Mouse (Mus musculus) forebrain, embryonic 10.5 days (tissue): Measurements from ENCODE around the gene Hexim1. TPM values are rescaled to one million over a fixed set of nuclear protein-coding genes. Genes with fewer than 3 reads are reported as not detected.

Source experiments
- DNase-seq: peaks from one replicate; pipeline ENCODE4 v3.0.0-alpha.2; 2017; ENCODE audit warnings: low spot score; ENCODE audit errors: extremely low spot score
- H3K27ac ChIP-seq: fragments of 300-500 bp; sonication (generic); 2 replicates; pipeline ENCODE4 v1.5.1; 2016; ENCODE audit warnings: mild to moderate bottlenecking
- H3K27me3 ChIP-seq: fragments of 300-500 bp; sonication (generic); 2 replicates; pipeline ENCODE4 v1.6.1; 2016; ENCODE audit warnings: mild to moderate bottlenecking; ENCODE audit not compliant: poor library complexity, severe bottlenecking
- H3K36me3 ChIP-seq: fragments of 300-500 bp; sonication (generic); replicated peaks from 2 replicates; pipeline ENCODE4 v1.6.1; 2016; ENCODE audit warnings: mild to moderate bottlenecking, moderate library complexity
- H3K4me1 ChIP-seq: fragments of 300-500 bp; sonication (generic); 2 replicates; pipeline ENCODE4 v1.6.1; 2016
- H3K4me3 ChIP-seq: fragments of 300-500 bp; sonication (generic); 2 replicates; pipeline ENCODE4 v1.5.1; 2016; ENCODE audit warnings: mild to moderate bottlenecking, moderate library complexity
- H3K9me3 ChIP-seq: fragments of 300-500 bp; sonication (generic); 2 replicates; pipeline ENCODE4 v1.6.1; 2016; ENCODE audit warnings: mild to moderate bottlenecking, moderate library complexity
- WGBS: fragments of 180-500 bp; shearing (Covaris S2); methylation state at CpG from one replicate; pipeline ENCODE4 v1.1.7; 2016; 5-methylcytosine and 5-hydroxymethylcytosine counted together
- polyA plus RNA-seq: library from polyadenylated mRNA; unstranded; fragments of >200 nt; fragmentation: Nextera tagmentation; extraction: Ambion mirVana; gene quantifications from 2 replicates; pipeline ENCODE4 v1.2.1, GENCODE M21; 2016

Hexim1 gene
- polyA plus RNA-seq, 1 experiment from 2014 or later, result 2.0 TPM

DNA sequence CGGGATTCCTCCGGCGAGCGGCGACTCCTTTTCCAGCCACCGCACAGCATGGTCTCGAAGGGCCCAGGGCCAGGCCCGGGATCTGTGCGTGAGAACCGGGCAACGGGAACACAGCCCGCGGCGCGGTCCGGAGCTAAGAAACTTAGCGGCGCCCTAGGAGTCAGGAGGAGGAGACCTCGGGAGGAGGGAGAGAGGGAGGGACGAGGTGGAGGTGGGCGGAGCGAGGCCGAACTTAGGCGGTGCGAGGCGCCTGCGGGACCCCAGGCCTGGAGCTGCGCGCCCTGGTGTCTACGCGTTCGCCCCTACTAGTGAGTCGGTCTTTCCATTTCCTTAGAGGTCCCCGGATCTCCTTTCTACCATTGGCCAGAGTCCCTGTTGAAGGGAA lies 14.6 kb upstream of the Hexim1 start, which contains the start of the genes Plcd3 and Acbd4:
TSS of gene Plcd3 (minus strand) at position 178 of the 385 bp plus-strand sequence.
TSS of gene Acbd4 (plus strand) at position 202 of the 385 bp plus-strand sequence.
- peak within 1 kb of the TSS; percentile 64 for H3K4me3 ChIP-seq
- H3K27me3 ChIP-seq, result peaks cover 95% of the 10 kb centered on the region
- peak; percentile 65 for DNase-seq
- no peaks in the 10 kb centered on the region for H3K36me3 ChIP-seq
- H3K9me3 ChIP-seq, result no peaks in the 10 kb centered on the region
- peak within 1 kb of the TSS; percentile 72 for H3K27ac ChIP-seq
- peaks cover 78% of the 10 kb centered on the region for H3K4me1 ChIP-seq
- under 1% methylated on average over 34 of the region's 34 CpGs for WGBS

DNA sequence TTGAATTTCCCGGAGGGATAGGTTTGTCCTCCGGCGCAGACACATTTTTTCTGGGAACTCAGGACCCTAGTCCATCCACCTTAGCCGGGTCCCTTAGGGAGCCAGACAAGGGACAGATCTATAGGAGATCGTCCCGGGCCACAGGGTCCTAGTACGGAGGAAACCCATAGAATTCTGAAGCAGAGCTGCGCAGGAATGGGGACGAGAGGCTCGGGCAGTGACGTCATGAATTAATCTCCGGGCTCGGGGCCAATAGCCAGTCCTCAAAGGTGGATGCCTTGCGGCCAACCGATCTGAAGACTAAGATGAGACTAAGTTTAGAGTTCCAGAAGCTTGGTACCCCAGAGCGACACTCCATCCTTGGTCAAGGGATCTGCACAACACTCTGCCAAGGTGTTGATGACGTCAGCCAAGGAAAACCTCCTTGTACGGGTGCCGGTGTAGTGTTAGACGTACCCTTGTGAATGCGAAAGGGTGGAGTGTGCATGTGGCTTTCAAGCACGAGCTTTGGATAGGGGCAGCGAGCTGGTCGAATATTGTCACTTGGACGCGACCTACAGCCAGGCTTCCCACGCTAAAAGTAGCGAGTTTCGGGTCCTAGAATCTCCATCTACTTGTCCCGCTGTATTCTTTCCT lies 14.0 kb upstream of the Hexim1 start:
- no peaks in the 10 kb centered on the region for H3K36me3 ChIP-seq
- no peaks in the 10 kb centered on the region for H3K9me3 ChIP-seq
- peak overlapping the region; percentile 64 for H3K4me3 ChIP-seq
- peak overlapping the region; percentile 64 for H3K27ac ChIP-seq
- peaks cover 90% of the 10 kb centered on the region for H3K27me3 ChIP-seq
- 3% methylated on average over 30 of the region's 30 CpGs for WGBS
- peaks cover 76% of the 10 kb centered on the region for H3K4me1 ChIP-seq
- DNase-seq, result peak; percentile 51

DNA sequence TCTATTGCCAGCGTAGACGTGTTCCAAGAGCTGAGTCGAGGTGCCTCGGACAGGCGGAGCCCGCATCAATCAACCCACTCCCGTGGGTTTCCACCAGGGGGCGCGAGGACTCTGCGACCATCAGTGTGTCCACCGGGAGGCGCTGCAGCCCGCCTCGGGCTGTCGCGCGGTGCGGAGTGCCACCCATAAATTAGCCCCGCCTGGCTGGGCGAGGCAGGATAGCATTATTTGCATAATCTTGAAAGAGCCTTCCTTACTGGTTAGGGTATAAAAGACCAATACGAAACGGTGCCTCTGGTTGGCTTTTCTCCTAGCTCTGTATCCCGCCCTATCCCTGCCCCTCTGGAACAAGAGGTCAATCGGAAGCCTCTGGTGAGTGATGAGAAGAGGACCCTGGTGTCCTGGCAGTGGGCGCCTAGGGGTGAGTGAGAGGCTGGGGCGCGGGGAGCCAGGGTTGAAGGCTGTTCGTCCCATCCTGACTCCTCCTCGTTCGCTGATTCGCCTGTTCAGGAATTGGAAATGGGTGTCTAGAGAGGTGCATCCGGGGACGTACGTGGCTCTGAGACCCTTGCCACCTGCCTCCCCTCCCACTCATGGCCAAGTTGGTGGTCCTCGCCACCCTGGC lies 13.2 kb upstream of the Hexim1 start:
- no peaks in the 10 kb centered on the region for H3K9me3 ChIP-seq
- peak; percentile 96 for DNase-seq
- peaks cover 82% of the 10 kb centered on the region for H3K27me3 ChIP-seq
- peak overlapping the region; percentile 72 for H3K27ac ChIP-seq
- peaks cover 67% of the 10 kb centered on the region for H3K4me1 ChIP-seq
- no peaks in the 10 kb centered on the region for H3K36me3 ChIP-seq
- WGBS, result 1% methylated on average over 35 of the region's 35 CpGs
- H3K4me3 ChIP-seq, result peak overlapping the region; percentile 64

DNA sequence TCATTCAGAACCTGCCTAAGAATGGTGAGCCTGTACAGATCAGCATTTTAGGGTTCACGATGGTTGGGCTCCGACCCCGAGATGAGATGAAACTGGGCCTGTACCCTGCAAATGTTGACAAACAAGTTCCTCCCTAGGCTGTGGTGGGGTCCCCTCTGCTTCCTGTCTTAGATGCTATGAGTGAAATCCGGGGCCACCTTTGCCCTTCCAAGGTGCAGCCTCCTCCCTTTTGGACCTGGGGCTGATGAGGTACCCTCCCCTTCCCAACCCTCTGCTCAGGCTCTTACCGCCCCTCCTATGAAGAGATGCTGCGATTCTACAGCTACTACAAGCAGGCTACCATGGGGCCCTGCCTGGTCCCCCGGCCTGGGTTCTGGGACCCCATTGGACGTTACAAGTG lies 12.4 kb upstream of the Hexim1 start:
- 63% methylated on average over 8 of the region's 8 CpGs for WGBS
- H3K36me3 ChIP-seq, result no peaks in the 10 kb centered on the region
- H3K4me3 ChIP-seq, result peak overlapping the region; percentile 64
- peaks cover 64% of the 10 kb centered on the region for H3K4me1 ChIP-seq
- DNase-seq, result no peak
- H3K27me3 ChIP-seq, result peaks cover 74% of the 10 kb centered on the region
- H3K27ac ChIP-seq, result peak overlapping the region; percentile 37; the same call in 1 of the 2 replicates
- no peaks in the 10 kb centered on the region for H3K9me3 ChIP-seq

DNA sequence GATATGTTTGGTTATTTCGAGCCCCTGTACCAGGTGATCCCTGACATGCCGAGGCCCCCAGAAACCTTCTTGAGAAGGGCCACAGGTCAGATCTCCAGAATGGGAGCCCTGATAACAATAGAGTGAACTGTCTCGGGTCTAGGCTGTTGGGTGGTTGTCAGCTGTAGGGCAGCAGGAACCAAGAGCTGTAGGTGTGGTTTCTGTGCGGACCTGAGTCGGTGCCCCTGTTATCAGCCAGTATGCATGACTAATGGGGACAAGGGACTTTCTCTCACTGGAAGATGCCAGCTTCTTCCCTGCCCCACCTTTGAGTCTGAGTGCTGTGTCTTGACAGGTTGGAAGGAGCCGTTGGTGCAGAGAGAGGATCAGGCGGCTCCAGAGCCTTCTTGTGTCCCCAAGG lies 11.6 kb upstream of the Hexim1 start:
- WGBS, result 87% methylated on average over 7 of the region's 7 CpGs

DNA sequence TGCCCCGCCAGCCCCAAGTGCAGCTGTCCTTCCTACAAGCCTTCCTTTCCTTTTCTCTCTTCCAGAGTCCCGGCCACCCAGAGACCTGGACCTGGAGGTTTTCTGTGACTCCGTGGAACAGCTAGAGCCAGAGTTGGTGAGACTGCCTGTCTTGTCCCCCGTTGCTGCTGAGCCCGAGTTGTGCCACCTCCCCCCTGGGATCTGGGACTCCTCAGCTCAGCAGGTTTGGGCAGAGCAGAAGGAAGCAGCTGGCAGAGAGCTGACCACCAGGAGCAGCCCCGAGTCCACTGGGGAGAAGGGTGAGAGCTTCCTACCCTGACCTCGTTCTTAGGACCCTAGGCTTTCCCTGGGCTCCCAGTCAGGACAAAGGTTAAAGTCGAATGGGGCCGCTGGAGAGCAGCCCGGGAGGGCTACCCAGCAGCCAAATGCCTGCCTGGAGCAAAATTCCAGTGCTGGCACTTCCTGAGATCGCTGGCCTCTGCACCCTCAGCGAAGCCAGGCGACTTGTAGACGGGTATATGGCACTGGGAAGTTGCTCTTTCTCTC lies 10.8 kb upstream of the Hexim1 start:
- peak; percentile 14 for DNase-seq
- WGBS, result 60% methylated on average over 14 of the region's 14 CpGs
- H3K4me3 ChIP-seq, result no peak overlapping the region
- H3K27me3 ChIP-seq, result peaks cover 61% of the 10 kb centered on the region
- H3K9me3 ChIP-seq, result no peaks in the 10 kb centered on the region
- no peak overlapping the region for H3K27ac ChIP-seq
- peaks cover 53% of the 10 kb centered on the region for H3K4me1 ChIP-seq
- no peaks in the 10 kb centered on the region for H3K36me3 ChIP-seq

More for the DNA sequence above, 11.6 kb upstream of the Hexim1 start:
- DNase-seq, result no peak
- Histone ChIP-seq H3K36me3 (no peaks in the 10 kb centered on the region), H3K4me1 (peaks cover 56% of the 10 kb centered on the region), H3K9me3 (no peaks in the 10 kb centered on the region), H3K27me3 (peaks cover 65% of the 10 kb centered on the region), H3K27ac (no peak overlapping the region), H3K4me3 (no peak overlapping the region)

DNA sequence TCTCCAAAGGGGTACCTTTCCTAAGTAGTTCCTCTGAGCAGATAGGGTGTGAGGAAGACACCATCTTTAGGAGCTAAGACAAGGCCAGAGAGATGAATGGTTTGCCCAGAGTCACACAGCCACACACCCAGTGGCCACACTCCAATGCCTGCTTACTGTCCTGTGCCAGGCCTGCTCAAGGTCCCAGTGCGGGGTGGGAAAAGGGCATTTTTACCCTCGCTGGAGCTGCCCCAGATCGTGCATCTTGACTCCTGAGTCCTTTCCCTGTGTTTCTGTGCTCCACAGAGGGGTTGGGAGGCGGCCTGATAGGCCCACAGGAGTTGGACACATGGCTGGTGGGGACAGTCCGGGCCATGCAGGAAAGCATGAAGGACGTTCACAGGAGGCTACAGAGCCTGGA lies 10.2 kb upstream of the Hexim1 start:
- Histone ChIP-seq H3K4me1 (peaks cover 53% of the 10 kb centered on the region), H3K9me3 (no peaks in the 10 kb centered on the region), H3K4me3 (no peak overlapping the region), H3K27me3 (peaks cover 61% of the 10 kb centered on the region), H3K36me3 (no peaks in the 10 kb centered on the region), H3K27ac (no peak overlapping the region)
- DNase-seq, result no peak
- 83% methylated on average over 6 of the region's 6 CpGs for WGBS

DNA sequence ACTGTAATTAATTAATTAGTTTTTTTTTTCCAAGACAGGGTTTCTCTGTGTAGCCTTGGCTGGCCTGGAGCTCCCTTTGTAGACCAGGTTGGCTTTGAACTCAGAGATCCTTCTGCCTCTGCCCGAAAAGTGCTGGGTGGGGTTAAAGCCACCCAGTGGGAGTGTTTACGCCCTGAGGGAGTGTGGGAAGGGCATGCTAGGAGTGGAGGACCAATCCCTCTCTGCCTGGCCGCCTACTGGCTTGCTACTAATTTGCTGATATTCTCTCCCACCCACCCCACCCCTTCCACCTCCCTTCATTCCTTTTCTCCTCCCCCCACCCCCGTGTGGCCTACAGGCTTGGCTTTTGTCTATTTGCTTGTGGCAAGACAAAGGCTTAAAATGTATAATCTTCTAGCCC lies 9.6 kb upstream of the Hexim1 start:
- WGBS, result 63% methylated on average over 4 of the region's 4 CpGs
- Histone ChIP-seq H3K27me3 (peaks cover 61% of the 10 kb centered on the region), H3K4me1 (peaks cover 50% of the 10 kb centered on the region), H3K36me3 (no peaks in the 10 kb centered on the region), H3K27ac (no peak overlapping the region), H3K4me3 (no peak overlapping the region), H3K9me3 (no peaks in the 10 kb centered on the region)
- DNase-seq, result no peak

DNA sequence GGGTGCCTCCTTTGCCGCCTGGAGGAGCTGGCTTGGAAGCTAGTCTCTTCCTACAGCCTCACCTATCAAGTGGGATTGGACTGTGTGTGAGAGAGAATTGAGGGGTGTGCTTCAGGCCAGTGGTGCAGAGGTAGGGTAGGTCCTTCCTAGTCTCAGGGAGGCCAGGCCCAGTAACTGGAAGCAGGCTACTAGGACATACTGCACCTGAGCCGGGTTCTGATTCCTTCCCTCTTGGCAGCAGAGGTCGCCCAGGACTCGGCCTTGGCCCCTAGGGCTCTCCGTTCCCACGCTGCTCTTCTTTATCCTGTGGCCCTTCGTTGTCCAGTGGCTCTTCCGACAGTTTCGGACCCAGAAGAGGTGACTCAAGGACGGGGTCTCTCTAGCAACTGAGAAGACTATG lies 4.7 kb upstream of the Hexim1 start:
- peak; percentile 14 for DNase-seq
- peaks cover 42% of the 10 kb centered on the region for H3K4me1 ChIP-seq
- H3K27ac ChIP-seq, result peak overlapping the region; percentile 76; the same call in 1 of the 2 replicates
- 17% methylated on average over 10 of the region's 10 CpGs for WGBS
- no peaks in the 10 kb centered on the region for H3K36me3 ChIP-seq
- H3K4me3 ChIP-seq, result peak overlapping the region; percentile 50
- peaks cover 46% of the 10 kb centered on the region for H3K27me3 ChIP-seq
- H3K9me3 ChIP-seq, result no peaks in the 10 kb centered on the region

DNA sequence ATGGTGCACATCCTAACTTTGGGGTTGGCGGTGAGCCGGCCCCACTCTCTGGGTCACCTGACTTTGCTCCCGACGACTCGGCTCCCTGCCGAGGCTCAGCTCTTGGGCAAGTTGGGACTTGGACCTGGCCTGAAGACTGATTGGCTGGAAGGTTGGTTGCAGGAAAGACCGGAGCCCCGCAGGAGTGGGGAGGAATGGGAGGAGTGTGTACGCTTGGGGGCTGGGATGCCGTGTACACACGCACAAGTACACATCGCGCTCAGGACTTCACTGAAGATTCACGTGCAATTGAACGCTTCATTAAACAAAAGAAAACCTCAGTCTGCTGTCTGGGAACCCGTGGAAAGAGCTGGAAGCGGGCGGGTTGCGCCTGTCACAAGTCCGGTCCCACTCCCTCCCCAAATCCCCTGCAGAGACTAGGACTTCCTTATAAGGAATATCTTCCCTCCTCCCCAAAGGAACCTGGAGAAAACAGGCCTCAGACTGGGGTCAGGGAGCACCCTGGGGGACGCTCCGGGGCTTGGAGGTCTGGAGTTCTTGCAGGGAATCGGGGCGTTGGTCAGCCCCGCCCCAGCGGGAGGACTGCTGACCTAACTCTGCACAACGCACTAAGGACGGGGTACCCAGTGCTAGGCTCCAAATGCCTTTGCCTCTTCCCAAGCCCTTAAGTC lies 4.0 kb upstream of the Hexim1 start:
- Histone ChIP-seq H3K36me3 (no peaks in the 10 kb centered on the region), H3K4me1 (peaks cover 43% of the 10 kb centered on the region), H3K27me3 (peaks cover 46% of the 10 kb centered on the region), H3K4me3 (peak overlapping the region; percentile 50), H3K9me3 (no peaks in the 10 kb centered on the region), H3K27ac (peak overlapping the region; percentile 76)
- WGBS, result 1% methylated on average over 28 of the region's 28 CpGs
- DNase-seq, result peak; percentile 41

DNA sequence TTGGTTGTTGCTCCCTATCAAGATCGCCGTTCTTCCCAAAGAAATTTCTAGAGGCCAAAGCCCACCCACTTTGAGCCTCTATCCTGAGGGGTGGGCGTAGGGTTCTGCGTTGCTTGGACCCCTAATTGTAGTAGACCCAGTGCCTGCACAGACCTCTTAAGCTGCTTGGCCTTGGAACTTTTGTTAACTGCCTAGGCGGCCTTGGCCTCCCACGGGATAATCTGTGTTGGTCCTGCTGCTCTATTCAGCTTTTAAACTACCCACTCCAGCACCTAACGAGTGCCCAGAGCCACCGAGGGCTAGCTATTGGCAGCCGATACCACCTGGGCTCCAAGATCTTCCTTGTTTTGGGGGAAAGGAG lies 3.5 kb upstream of the Hexim1 start:
- Histone ChIP-seq H3K27me3 (peaks cover 46% of the 10 kb centered on the region), H3K27ac (peak overlapping the region; percentile 76), H3K4me3 (peak overlapping the region; percentile 50), H3K4me1 (peaks cover 48% of the 10 kb centered on the region), H3K36me3 (no peaks in the 10 kb centered on the region), H3K9me3 (no peaks in the 10 kb centered on the region)
- no peak for DNase-seq
- WGBS, result 6% methylated on average over 9 of the region's 9 CpGs

DNA sequence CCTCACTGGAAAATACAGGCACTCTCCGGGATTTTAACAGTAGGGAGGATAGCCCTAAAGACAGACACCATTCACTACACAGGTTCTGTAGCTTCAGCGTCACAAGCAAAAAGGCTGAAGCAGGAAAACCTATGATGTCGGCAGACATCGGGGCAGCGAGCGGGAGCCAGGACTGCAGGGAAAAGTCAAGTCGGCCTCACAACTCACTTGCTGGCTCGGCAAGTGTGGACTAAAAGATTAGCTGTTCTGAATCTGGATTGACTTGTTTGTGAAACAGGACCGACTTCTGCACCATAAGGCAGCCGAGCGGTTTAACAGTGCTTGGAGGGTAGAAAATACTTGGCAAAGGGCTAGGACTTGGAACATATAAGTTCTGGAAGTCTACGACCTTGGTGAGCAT lies 3.0 kb upstream of the Hexim1 start:
- Histone ChIP-seq H3K4me3 (peak overlapping the region; percentile 50; the same call in 1 of the 2 replicates), H3K27me3 (peaks cover 46% of the 10 kb centered on the region), H3K27ac (peak overlapping the region; percentile 76; the same call in 1 of the 2 replicates), H3K36me3 (no peaks in the 10 kb centered on the region), H3K9me3 (no peaks in the 10 kb centered on the region), H3K4me1 (peaks cover 53% of the 10 kb centered on the region)
- WGBS, result 27% methylated on average over 12 of the region's 12 CpGs
- no peak for DNase-seq
